Mouse (Mus musculus): ENCODE data around the gene Wnt10b.
"Not testable (repeated sequence)": the region's sequence is repeated elsewhere in the genome, so short reads cannot be mapped to it uniquely, and the experiment has no call there.

The Wnt10b gene

GRCm38 (mm10) chr15:98777762-98778161 lies at the start of gene Wnt10b:
Wnt10b (minus strand) TSS chr15:98778150.
- DNase-seq (ENCODE audit: low read depth, low spot score) = peak; percentile 41

- no peak for DNase-seq (ENCODE audit: low read depth, low spot score)
Measured at GRCm38 (mm10) chr15:98827611-98828011, 49.7 kb upstream of the Wnt10b start.

GRCm38 (mm10) chr15:98823434-98823833 lies 45.5 kb upstream of the Wnt10b start:
- peak; percentile 41 for DNase-seq (ENCODE audit: low read depth, low spot score)

- peak; percentile 57 for DNase-seq (ENCODE audit: low read depth, low spot score)
Measured at GRCm38 (mm10) chr15:98822147-98822546, 44.2 kb upstream of the Wnt10b start.

GRCm38 (mm10) chr15:98821403-98821802 lies 43.5 kb upstream of the Wnt10b start:
- peak; percentile 89 for DNase-seq (ENCODE audit: low read depth, low spot score)

- DNase-seq (ENCODE audit: low read depth, low spot score) = no peak
Measured at GRCm38 (mm10) chr15:98820937-98821336, 43.0 kb upstream of the Wnt10b start.

GRCm38 (mm10) chr15:98818171-98818570 lies 40.2 kb upstream of the Wnt10b start:
- no peak for DNase-seq (ENCODE audit: low read depth, low spot score)

- DNase-seq (ENCODE audit: low read depth, low spot score) = no peak
Measured at GRCm38 (mm10) chr15:98812741-98813424, 34.9 kb upstream of the Wnt10b start.

- DNase-seq (ENCODE audit: low read depth, low spot score) = not testable (repeated sequence)
Measured at GRCm38 (mm10) chr15:98810212-98810611, 32.3 kb upstream of the Wnt10b start.

- DNase-seq (ENCODE audit: low read depth, low spot score) = no peak
Measured at GRCm38 (mm10) chr15:98809390-98809789, 31.4 kb upstream of the Wnt10b start, which contains the start of gene Ddn. Ddn (minus strand) TSS chr15:98809490.

- DNase-seq (ENCODE audit: low read depth, low spot score) = no peak
Measured at GRCm38 (mm10) chr15:98808651-98809134, 30.7 kb upstream of the Wnt10b start.

GRCm38 (mm10) chr15:98807895-98808650 lies 30.1 kb upstream of the Wnt10b start:
- no peak for DNase-seq (ENCODE audit: low read depth, low spot score)

GRCm38 (mm10) chr15:98806809-98807770 lies 29.1 kb upstream of the Wnt10b start:
- peak; percentile 78 for DNase-seq (ENCODE audit: low read depth, low spot score)

GRCm38 (mm10) chr15:98806071-98806808 lies 28.3 kb upstream of the Wnt10b start:
- DNase-seq (ENCODE audit: low read depth, low spot score) = peak; percentile 42

- peak; percentile 82 for DNase-seq (ENCODE audit: low read depth, low spot score)
Measured at GRCm38 (mm10) chr15:98805324-98806040, 27.5 kb upstream of the Wnt10b start.

- peak; percentile 79 for DNase-seq (ENCODE audit: low read depth, low spot score)
Measured at GRCm38 (mm10) chr15:98804054-98804453, 26.1 kb upstream of the Wnt10b start.

GRCm38 (mm10) chr15:98802926-98803325 lies 25.0 kb upstream of the Wnt10b start:
- DNase-seq (ENCODE audit: low read depth, low spot score) = peak; percentile 50

- peak; percentile 74 for DNase-seq (ENCODE audit: low read depth, low spot score)
Measured at GRCm38 (mm10) chr15:98799396-98799795, 21.4 kb upstream of the Wnt10b start.

GRCm38 (mm10) chr15:98798903-98799302 lies 21.0 kb upstream of the Wnt10b start:
- no peak for DNase-seq (ENCODE audit: low read depth, low spot score)

- DNase-seq (ENCODE audit: low read depth, low spot score) = no peak
Measured at GRCm38 (mm10) chr15:98797835-98798492, 20.0 kb upstream of the Wnt10b start.

All from ES-CJ7 (cell line).